Mouse (Mus musculus): ENCODE results near the gene Dennd1c. TPM values are rescaled to one million over a fixed set of nuclear protein-coding genes. Genes with fewer than 3 reads are reported as not detected.

Dennd1c gene
- polyA plus RNA-seq, 1 experiment from 2014 or later, result 0.49 TPM

DNA sequence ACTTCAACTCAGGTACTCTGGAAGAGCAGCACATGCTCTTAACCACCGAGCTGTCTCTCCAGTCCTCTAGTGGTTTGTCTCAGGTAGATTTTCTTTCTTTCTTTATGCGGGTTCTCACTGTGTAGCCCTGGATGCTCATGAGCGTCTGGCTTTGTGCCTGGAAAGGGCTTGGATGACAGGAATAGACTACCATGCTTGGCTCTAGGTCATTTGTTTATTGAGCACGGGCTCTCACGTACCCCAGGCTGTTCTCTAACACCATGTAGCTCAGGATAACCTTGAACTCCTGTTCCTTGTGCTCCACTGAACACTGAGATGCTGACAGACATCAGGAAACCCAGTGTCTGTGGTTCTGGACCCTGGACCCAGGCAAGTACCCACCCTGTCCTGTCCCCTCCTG, 4.2 kb upstream of the Dennd1c start:
- Histone ChIP-seq H3K9me3 (replicated peaks; ENCODE audit: control insufficient read depth, low read length) (no peaks in the 10 kb centered on the region), H3K27ac (ENCODE audit: low read depth, low read length) (no peak overlapping the region), H3K4me2 (no peak overlapping the region), H3K36me3 (ENCODE audit: control insufficient read depth, insufficient read depth, low read length) (no peaks in the 10 kb centered on the region), H3K4me3 (ENCODE audit: low read depth, low read length) (no peak overlapping the region), H3K9ac (ENCODE audit: low read depth, low read length) (no peak overlapping the region), H3K27me3 (ENCODE audit: control insufficient read depth, insufficient read depth, low read length) (peaks cover 8% of the 10 kb centered on the region), H3K4me1 (ENCODE audit: control insufficient read depth, insufficient read depth, low read length) (peaks cover 8% of the 10 kb centered on the region; the same call in 1 of the 2 replicates)
- WGBS (ENCODE audit: insufficient replicate concordance), result 75% methylated on average over 5 of the region's 5 CpGs
- ATAC-seq (replicated peaks; ENCODE audit: insufficient number of reproducible peaks, low FRiP score, low TSS enrichment), result no peak

DNA sequence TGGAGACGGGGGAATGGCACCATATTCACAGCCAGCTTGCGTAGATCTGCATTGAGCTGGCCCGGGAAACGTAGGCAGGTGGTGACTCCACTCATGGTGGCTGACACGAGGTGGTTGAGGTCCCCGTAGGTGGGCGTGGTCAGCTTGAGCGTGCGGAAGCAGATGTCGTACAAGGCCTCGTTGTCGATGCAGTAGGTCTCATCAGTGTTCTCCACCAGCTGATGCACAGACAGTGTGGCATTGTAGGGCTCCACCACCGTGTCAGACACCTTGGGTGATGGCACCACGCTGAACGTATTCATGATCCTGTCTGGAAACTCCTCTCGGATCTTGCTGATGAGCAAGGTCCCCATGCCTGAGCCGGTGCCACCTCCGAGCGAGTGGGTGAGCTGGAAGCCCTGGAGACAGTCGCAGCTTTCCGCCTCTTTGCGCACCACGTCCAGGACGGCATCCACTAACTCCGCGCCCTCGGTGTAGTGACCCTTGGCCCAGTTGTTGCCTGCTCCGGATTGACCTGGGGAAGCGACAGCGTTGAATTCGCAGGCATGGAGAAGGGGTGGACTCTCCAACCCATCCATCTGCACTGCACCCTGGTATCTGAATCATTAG, 3.0 kb upstream of the Dennd1c start:
- no peak overlapping the region for H3K27ac ChIP-seq (ENCODE audit: low read depth, low read length)
- H3K36me3 ChIP-seq (ENCODE audit: control insufficient read depth, insufficient read depth, low read length), result no peaks in the 10 kb centered on the region
- no peaks in the 10 kb centered on the region for H3K9me3 ChIP-seq (replicated peaks; ENCODE audit: control insufficient read depth, low read length)
- H3K4me2 ChIP-seq, result no peak overlapping the region
- WGBS (ENCODE audit: insufficient replicate concordance), result 88% methylated on average over 31 of the region's 31 CpGs
- H3K4me3 ChIP-seq (ENCODE audit: low read depth, low read length), result no peak overlapping the region
- H3K9ac ChIP-seq (ENCODE audit: low read depth, low read length), result no peak overlapping the region
- ATAC-seq (replicated peaks; ENCODE audit: insufficient number of reproducible peaks, low FRiP score, low TSS enrichment), result no peak
- no peaks in the 10 kb centered on the region for H3K27me3 ChIP-seq (ENCODE audit: control insufficient read depth, insufficient read depth, low read length)
- H3K4me1 ChIP-seq (ENCODE audit: control insufficient read depth, insufficient read depth, low read length), result no peaks in the 10 kb centered on the region

DNA sequence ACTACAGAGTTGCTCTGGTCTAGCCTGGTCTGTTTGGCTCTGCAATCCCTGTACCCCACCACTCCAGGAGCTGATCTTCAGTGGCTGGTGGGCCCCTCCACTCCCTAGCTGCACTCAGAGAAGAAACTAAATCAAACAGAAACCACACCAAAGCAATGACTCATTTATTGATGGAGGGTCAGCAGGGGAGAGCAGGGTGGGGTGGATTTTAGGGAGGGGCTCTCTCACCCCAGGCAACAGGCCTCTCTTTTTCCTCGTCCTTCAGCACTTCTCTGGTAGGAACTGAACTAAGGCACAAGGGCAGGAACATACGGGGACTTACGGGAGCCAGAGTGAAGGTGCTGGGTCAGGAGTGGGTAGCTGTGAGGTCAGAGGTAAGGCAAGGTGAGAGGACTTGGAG, 1.6 kb upstream of the Dennd1c start:
- Histone ChIP-seq H3K4me2 (no peak overlapping the region), H3K9me3 (replicated peaks; ENCODE audit: control insufficient read depth, low read length) (no peaks in the 10 kb centered on the region), H3K36me3 (ENCODE audit: control insufficient read depth, insufficient read depth, low read length) (no peaks in the 10 kb centered on the region), H3K4me1 (ENCODE audit: control insufficient read depth, insufficient read depth, low read length) (no peaks in the 10 kb centered on the region), H3K9ac (ENCODE audit: low read depth, low read length) (no peak overlapping the region), H3K4me3 (ENCODE audit: low read depth, low read length) (no peak overlapping the region), H3K27me3 (ENCODE audit: control insufficient read depth, insufficient read depth, low read length) (no peaks in the 10 kb centered on the region), H3K27ac (ENCODE audit: low read depth, low read length) (no peak overlapping the region)
- 59% methylated on average over 3 of the region's 3 CpGs for WGBS (ENCODE audit: insufficient replicate concordance)
- ATAC-seq (replicated peaks; ENCODE audit: insufficient number of reproducible peaks, low FRiP score, low TSS enrichment), result no peak

DNA sequence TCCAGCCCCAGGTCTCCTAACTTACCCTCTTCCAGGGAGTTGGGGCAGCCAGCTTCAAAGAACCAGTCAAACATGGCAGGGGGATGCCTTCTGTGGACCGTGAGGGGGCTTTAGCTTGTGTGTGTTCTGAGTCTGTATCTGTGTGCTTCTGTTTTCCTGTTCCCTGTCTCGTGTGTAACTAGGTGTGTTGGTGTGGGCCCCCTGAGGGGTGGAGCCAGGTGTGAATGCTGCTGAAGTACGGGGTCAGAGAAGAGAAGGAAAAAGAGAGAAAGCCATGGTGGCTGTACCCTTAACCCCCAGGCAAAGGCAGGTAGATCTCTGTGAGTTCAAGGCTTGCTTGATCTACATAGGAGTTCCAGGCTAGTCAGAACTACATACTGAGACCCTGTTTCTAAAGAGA, 1.4 kb downstream of the Dennd1c start:
- Histone ChIP-seq H3K36me3 (ENCODE audit: control insufficient read depth, insufficient read depth, low read length) (no peaks in the 10 kb centered on the region), H3K9me3 (replicated peaks; ENCODE audit: control insufficient read depth, low read length) (no peaks in the 10 kb centered on the region), H3K9ac (ENCODE audit: low read depth, low read length) (no peak overlapping the region), H3K27ac (ENCODE audit: low read depth, low read length) (no peak overlapping the region), H3K27me3 (ENCODE audit: control insufficient read depth, insufficient read depth, low read length) (peaks cover under 1% of the 10 kb centered on the region; the same call in 1 of the 2 replicates), H3K4me3 (ENCODE audit: low read depth, low read length) (no peak overlapping the region), H3K4me1 (ENCODE audit: control insufficient read depth, insufficient read depth, low read length) (no peaks in the 10 kb centered on the region), H3K4me2 (no peak overlapping the region)
- no peak for ATAC-seq (replicated peaks; ENCODE audit: insufficient number of reproducible peaks, low FRiP score, low TSS enrichment)
- WGBS (ENCODE audit: insufficient replicate concordance), result 41% methylated on average over 3 of the region's 3 CpGs

DNA sequence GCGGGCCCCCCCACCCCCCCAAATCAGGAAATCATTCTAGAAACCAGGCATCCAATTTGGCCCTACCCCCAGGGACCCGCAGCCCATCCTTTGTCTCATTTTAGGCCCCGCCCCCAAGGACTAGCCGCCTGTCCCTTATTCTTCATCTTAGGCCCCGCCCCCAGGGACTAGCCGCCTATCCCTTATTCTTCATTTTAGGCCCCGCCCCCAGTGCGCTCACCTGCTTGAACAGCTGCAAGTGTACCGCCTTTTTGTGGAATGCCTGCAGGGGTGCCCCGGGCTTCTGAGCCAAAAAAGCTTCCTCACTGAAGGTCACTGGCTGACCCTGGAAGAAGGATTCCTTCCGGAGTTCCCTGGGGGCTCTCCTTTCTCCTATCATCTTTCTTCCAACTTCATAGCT, 7.6 kb downstream of the Dennd1c start:
- Histone ChIP-seq H3K36me3 (ENCODE audit: control insufficient read depth, insufficient read depth, low read length) (no peaks in the 10 kb centered on the region), H3K4me3 (ENCODE audit: low read depth, low read length) (no peak overlapping the region), H3K4me2 (no peak overlapping the region; the same call in 1 of the 2 replicates), H3K9ac (ENCODE audit: low read depth, low read length) (no peak overlapping the region), H3K27ac (ENCODE audit: low read depth, low read length) (no peak overlapping the region), H3K9me3 (replicated peaks; ENCODE audit: control insufficient read depth, low read length) (no peaks in the 10 kb centered on the region), H3K27me3 (ENCODE audit: control insufficient read depth, insufficient read depth, low read length) (peaks cover 35% of the 10 kb centered on the region), H3K4me1 (ENCODE audit: control insufficient read depth, insufficient read depth, low read length) (no peaks in the 10 kb centered on the region)
- ATAC-seq (replicated peaks; ENCODE audit: insufficient number of reproducible peaks, low FRiP score, low TSS enrichment), result no peak
- WGBS (ENCODE audit: insufficient replicate concordance), result 6% methylated on average over 11 of the region's 11 CpGs

DNA sequence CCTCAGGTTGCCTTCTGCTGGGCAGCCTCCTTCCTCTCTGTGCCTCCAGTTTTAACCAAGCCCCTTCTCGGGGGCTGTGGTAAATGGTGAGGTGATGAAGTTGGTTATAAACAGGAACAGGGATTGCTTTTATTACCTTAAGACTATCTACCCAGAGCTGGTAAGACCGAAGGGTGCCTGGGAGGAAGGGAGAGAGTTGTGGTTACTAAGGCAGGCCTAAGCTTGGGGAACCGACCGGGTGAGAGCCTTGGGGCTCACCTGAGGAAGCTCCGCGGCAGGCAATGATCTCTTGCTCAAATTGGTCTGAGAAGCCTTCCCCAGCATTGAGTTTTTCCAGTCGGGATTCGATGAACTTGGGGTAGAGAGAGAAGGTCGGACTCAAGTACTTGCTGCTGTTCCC, 8.0 kb downstream of the Dennd1c start:
- H3K4me2 ChIP-seq, result no peak overlapping the region
- ATAC-seq (replicated peaks; ENCODE audit: insufficient number of reproducible peaks, low FRiP score, low TSS enrichment), result no peak
- no peaks in the 10 kb centered on the region for H3K4me1 ChIP-seq (ENCODE audit: control insufficient read depth, insufficient read depth, low read length)
- no peaks in the 10 kb centered on the region for H3K36me3 ChIP-seq (ENCODE audit: control insufficient read depth, insufficient read depth, low read length)
- no peak overlapping the region for H3K27ac ChIP-seq (ENCODE audit: low read depth, low read length)
- H3K9me3 ChIP-seq (replicated peaks; ENCODE audit: control insufficient read depth, low read length), result no peaks in the 10 kb centered on the region
- H3K27me3 ChIP-seq (ENCODE audit: control insufficient read depth, insufficient read depth, low read length), result peaks cover 36% of the 10 kb centered on the region
- no peak overlapping the region for H3K4me3 ChIP-seq (ENCODE audit: low read depth, low read length)
- no peak overlapping the region for H3K9ac ChIP-seq (ENCODE audit: low read depth, low read length)
- 11% methylated on average over 9 of the region's 9 CpGs for WGBS (ENCODE audit: insufficient replicate concordance)

DNA sequence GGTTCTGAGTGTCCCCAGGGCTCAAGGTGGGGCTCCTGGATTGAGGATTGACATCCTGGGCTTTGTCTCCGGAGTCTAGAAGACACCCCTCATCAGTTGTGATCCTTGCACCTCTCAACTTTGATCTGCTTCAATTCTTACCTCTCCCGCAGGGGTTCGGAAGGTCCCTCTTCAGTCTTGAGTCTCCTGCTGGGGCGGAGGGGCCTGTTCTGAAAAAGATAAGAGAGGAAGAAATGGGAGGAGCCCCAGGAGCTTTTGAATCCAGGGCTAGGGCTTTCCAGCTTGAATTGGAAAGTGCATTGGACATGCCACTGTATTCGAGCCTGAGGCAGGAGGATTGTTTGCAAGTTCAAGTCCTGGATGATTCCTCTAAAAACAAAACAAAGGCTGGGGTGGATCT, 11.4 kb downstream of the Dennd1c start:
- Histone ChIP-seq H3K27ac (ENCODE audit: low read depth, low read length) (no peak overlapping the region), H3K4me1 (ENCODE audit: control insufficient read depth, insufficient read depth, low read length) (peaks cover 7% of the 10 kb centered on the region; the same call in 1 of the 2 replicates), H3K27me3 (ENCODE audit: control insufficient read depth, insufficient read depth, low read length) (peaks cover 63% of the 10 kb centered on the region), H3K4me3 (ENCODE audit: low read depth, low read length) (no peak overlapping the region), H3K9me3 (replicated peaks; ENCODE audit: control insufficient read depth, low read length) (no peaks in the 10 kb centered on the region), H3K36me3 (ENCODE audit: control insufficient read depth, insufficient read depth, low read length) (no peaks in the 10 kb centered on the region), H3K9ac (ENCODE audit: low read depth, low read length) (no peak overlapping the region), H3K4me2 (no peak overlapping the region)
- ATAC-seq (replicated peaks; ENCODE audit: insufficient number of reproducible peaks, low FRiP score, low TSS enrichment), result no peak
- WGBS (ENCODE audit: insufficient replicate concordance), result 29% methylated on average over 5 of the region's 5 CpGs

DNA sequence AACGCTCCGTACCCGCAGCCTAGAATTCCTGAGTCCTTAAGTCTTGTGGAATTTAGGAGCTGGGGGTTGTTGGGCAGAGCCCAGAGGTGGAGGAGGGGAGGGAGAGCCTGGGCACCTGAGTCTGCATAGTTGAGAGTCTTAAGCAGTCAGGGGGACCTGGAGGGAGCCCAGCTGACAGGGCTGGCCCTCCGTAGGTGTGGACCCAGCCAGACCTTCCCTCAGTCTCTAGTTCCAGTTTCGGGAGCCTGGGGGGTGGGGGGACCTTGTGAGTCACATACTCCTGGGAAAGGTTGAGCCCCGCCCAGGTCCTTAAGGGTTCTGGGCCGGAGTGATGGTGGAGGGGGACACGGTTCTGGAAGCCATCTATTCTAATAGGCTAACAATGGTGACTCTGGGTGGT, 15.3 kb downstream of the Dennd1c start:
- WGBS (ENCODE audit: insufficient replicate concordance), result 17% methylated on average over 8 of the region's 8 CpGs
- no peaks in the 10 kb centered on the region for H3K36me3 ChIP-seq (ENCODE audit: control insufficient read depth, insufficient read depth, low read length)
- H3K4me2 ChIP-seq, result no peak overlapping the region
- H3K4me3 ChIP-seq (ENCODE audit: low read depth, low read length), result no peak overlapping the region
- peaks cover 60% of the 10 kb centered on the region for H3K27me3 ChIP-seq (ENCODE audit: control insufficient read depth, insufficient read depth, low read length)
- H3K9me3 ChIP-seq (replicated peaks; ENCODE audit: control insufficient read depth, low read length), result no peaks in the 10 kb centered on the region
- peaks cover 15% of the 10 kb centered on the region for H3K4me1 ChIP-seq (ENCODE audit: control insufficient read depth, insufficient read depth, low read length)
- no peak overlapping the region for H3K27ac ChIP-seq (ENCODE audit: low read depth, low read length)
- no peak overlapping the region for H3K9ac ChIP-seq (ENCODE audit: low read depth, low read length)
- ATAC-seq (replicated peaks; ENCODE audit: insufficient number of reproducible peaks, low FRiP score, low TSS enrichment), result no peak

DNA sequence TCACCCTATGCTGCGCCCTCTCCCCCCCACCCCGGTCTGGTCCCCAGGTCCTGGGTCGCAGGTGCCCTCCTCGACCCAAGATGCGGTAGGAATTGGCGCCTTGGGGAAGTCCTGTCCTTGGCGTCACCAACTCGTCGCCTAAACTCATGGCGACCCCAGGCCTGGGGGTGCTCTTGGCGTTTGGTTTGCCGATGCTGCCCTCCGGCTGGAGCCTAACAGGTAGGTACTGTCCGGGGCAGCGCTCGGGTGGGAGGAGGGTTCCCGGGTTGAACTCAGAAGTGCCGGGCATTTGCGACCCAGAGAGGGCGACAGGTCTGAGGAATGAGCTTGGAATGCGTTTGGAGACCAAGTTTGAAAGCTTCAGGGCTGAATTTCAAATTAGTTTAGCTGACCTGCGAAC, 15.8 kb downstream of the Dennd1c start:
- 1% methylated on average over 22 of the region's 22 CpGs for WGBS (ENCODE audit: insufficient replicate concordance)
- no peak for ATAC-seq (replicated peaks; ENCODE audit: insufficient number of reproducible peaks, low FRiP score, low TSS enrichment)

More for the DNA sequence above, 15.8 kb downstream of the Dennd1c start:
- Histone ChIP-seq H3K27me3 (ENCODE audit: control insufficient read depth, insufficient read depth, low read length) (peaks cover 60% of the 10 kb centered on the region), H3K27ac (ENCODE audit: low read depth, low read length) (no peak overlapping the region), H3K36me3 (ENCODE audit: control insufficient read depth, insufficient read depth, low read length) (no peaks in the 10 kb centered on the region), H3K9me3 (replicated peaks; ENCODE audit: control insufficient read depth, low read length) (no peaks in the 10 kb centered on the region), H3K4me2 (peak overlapping the region; percentile 57), H3K4me1 (ENCODE audit: control insufficient read depth, insufficient read depth, low read length) (peaks cover 17% of the 10 kb centered on the region), H3K9ac (ENCODE audit: low read depth, low read length) (no peak overlapping the region), H3K4me3 (ENCODE audit: low read depth, low read length) (peak overlapping the region; percentile 31)
